Mouse (Mus musculus): ENCODE results near the gene Spock1.

DNA sequence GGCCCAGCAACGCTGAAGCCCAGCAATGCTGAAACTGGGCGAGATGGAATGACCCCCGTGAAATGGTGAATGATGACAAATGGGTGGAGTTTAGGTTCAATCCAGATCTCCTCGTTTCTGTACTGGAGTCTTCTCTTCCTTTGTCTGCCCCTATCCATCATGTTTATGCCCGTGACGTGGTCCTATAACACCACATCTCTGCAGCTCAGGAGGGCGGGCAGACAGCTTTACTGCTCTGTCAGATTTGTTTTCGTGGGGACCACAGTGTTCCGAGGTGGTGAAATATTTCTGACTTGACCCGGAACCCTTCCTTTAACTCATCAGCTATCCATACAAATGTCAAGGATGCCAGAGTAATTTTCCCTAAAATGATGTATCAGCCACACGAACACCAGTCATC lies 98.5 kb downstream of the Spock1 start:
- TF ChIP-seq POLR2A (IDR thresholded peaks at IDR 0.05; ENCODE audit: extremely low read depth, insufficient read depth, low read length) (no peak), CTCF (IDR thresholded peaks at IDR 0.05; ENCODE audit: low read depth, low read length) (no peak)

Data from liver, adult 2 months (tissue).